Mouse (Mus musculus) testis, adult 2 months (tissue): ENCODE measurements around the gene Rtbdn. TPM values are rescaled to one million over a fixed set of nuclear protein-coding genes. Genes with fewer than 3 reads are reported as not detected.

ENCODE experiments used
- H3K27ac ChIP-seq: fragments of 200-500 bp; 2 replicates; pipeline ENCODE4 v1.5.1; 2012; ENCODE audit warnings: low read depth, low read length; ENCODE audit not compliant: control insufficient read depth, insufficient read depth
- H3K27me3 ChIP-seq: fragments of 200-500 bp; 2 replicates; pipeline ENCODE4 v1.6.1; 2012; ENCODE audit warnings: mild to moderate bottlenecking, low read length, moderate library complexity; ENCODE audit not compliant: control insufficient read depth, insufficient read depth
- H3K36me3 ChIP-seq: fragments of 200-500 bp; 2 replicates; pipeline ENCODE4 v1.6.1; 2012; ENCODE audit warnings: mild to moderate bottlenecking, low read length; ENCODE audit not compliant: control insufficient read depth, insufficient read depth
- H3K4me1 ChIP-seq: fragments of 200-500 bp; 2 replicates; pipeline ENCODE4 v1.6.1; 2012; ENCODE audit warnings: low read length; ENCODE audit not compliant: control insufficient read depth, insufficient read depth
- H3K4me3 ChIP-seq: fragments of 200-500 bp; 2 replicates; pipeline ENCODE4 v1.5.1; 2012; ENCODE audit warnings: low read depth, mild to moderate bottlenecking, low read length, moderate library complexity, mixed read lengths; ENCODE audit not compliant: control insufficient read depth
- CTCF ChIP-seq: fragments of 200-500 bp; IDR thresholded peaks from 2 replicates; pipeline ENCODE4 v1.5.1; 2012; ENCODE audit warnings: low read depth, mild to moderate bottlenecking, inconsistent platforms, low read length, moderate library complexity; ENCODE audit not compliant: control insufficient read depth, insufficient read depth, insufficient replicate concordance
- POLR2A ChIP-seq: fragments of 200-500 bp; IDR thresholded peaks from 2 replicates; pipeline ENCODE4 v1.6.1; 2012; ENCODE audit warnings: low read depth, mild to moderate bottlenecking, inconsistent platforms, low read length, moderate library complexity; ENCODE audit not compliant: control insufficient read depth
- polyA plus RNA-seq: library from polyadenylated mRNA; depleted of rRNA; stranded (reverse); fragments of >200 nt; gene quantifications from 2 replicates; pipeline ENCODE4 v1.2.3, GENCODE M21; 2012; rRNA removed

Rtbdn gene
- polyA plus RNA-seq: 0.30 and 0.32 TPM in 2 replicates

DNA sequence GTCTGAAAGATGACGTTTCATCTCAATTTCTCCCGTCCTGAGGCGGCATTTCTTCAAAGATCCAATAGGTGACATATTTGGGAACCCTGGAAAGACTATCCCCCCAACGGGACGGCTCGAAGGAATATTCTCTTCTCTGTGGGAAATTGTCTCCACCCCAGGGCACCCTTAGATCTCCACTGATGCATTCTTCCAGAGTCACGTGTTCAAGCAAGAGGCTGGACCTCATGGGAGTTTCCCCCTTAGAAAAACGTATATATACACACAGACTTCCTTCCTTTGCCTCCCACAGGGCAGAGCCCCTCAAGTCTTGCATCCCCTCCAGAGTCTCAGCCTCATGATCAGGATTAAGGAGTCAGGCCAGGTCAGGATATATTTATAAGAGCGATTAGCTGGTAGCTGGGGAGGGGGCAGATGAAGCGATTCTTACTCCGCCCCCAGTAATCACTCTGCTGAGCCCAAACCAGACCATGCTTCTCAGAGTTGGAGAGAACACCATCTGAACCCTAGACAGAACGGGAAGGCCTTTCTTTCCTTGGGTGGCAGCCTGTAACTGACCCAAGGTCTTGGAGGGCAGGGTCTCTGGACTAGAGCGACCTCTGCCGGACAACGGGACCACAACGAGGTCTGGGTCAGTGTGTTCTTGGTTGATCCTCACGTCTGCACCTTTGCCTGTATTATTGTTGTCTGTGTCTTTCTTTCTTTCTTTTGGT is at the start of gene Rtbdn:
TSS of gene Rtbdn (plus strand) at position 464 of the 713 bp plus-strand sequence.
- Histone ChIP-seq H3K27me3 (peaks cover 2% of the 10 kb centered on the region; the same call in 1 of the 2 replicates), H3K27ac (no peak within 1 kb of the TSS), H3K36me3 (no peaks in the 10 kb centered on the region), H3K4me1 (peaks cover 24% of the 10 kb centered on the region), H3K4me3 (peak within 1 kb of the TSS; percentile 15)
- TF ChIP-seq POLR2A: no peak
- peak; percentile 50; the same call in 1 of the 2 replicates for TF ChIP-seq CTCF

DNA sequence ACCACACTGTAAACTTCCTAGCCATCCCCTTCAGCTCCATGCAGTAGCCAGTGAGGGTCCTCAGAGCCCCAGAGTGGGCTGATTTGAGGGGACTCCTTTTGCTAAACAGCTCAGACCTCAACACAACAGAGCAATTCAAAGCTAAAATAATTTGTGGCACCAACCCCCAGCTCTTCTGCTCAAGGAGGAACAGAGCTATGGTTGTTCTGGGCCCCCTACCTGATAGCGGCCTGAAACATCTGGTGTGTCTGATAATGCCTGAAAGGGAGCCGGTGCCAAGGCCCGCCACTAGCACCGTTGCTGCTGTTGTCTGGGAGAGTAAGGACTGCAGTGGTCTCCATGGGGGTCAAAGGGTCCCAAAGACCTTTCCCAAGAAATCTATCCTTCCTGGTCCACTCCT is 45.7 kb upstream of the Rtbdn start:
- Histone ChIP-seq H3K27me3 (no peaks in the 10 kb centered on the region; the same call in 1 of the 2 replicates), H3K4me1 (peaks cover 22% of the 10 kb centered on the region), H3K27ac (no peak overlapping the region), H3K36me3 (no peaks in the 10 kb centered on the region), H3K4me3 (no peak overlapping the region)
- no peak for TF ChIP-seq POLR2A

DNA sequence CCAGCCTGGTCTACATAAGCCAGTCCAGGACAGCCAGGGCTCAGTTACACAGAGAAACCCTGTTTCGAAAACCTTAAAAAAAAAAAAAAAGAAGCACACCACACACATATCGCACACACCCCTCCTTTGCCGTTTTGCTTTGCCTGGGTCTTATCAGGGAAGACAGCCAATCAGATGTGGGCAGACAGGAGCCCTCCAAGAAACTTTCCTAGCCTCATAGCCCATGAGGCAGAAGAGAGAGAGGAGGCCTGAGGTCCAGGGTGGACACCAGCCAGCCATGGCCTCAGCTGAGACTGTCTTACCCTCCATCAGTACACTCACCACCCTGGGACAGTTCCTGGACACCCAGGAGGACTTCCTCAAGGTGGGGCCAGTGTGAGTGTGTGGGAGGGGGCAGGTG is 45.0 kb upstream of the Rtbdn start, which contains the start of gene Klf1:
TSS of gene Klf1 (plus strand) at position 177 of the 400 bp plus-strand sequence.
- H3K27me3 ChIP-seq: no peaks in the 10 kb centered on the region; the same call in 1 of the 2 replicates
- TF ChIP-seq POLR2A: no peak
- TF ChIP-seq CTCF: no peak
- peaks cover 22% of the 10 kb centered on the region for H3K4me1 ChIP-seq
- no peaks in the 10 kb centered on the region for H3K36me3 ChIP-seq
- H3K4me3 ChIP-seq: peak within 1 kb of the TSS; percentile 92
- no peak within 1 kb of the TSS for H3K27ac ChIP-seq

DNA sequence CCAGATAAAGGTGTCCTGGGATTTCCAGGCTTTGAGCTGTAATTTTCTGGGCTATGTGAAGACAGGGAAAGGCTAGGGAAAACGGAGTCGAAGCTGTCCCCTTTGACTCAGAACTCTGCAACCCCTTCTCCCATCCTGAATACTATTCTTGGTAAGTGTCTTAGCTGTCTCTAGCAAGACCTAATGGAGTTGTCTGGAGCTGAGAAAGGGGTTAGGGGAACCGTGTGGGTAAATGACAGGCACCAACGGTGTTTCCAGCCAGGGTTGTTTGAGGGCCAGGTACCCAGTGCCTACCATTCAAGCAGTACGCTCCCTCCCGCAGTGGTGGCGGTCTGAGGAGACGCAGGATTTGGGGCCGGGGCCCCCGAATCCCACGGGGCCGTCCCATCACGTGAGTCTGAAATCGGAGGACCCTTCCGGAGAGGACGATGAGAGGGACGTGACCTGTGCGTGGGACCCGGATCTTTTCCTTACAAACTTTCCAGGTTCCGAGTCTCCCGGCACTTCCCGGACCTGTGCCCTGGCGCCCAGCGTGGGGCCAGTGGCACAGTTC is 44.3 kb upstream of the Rtbdn start:
- H3K27ac ChIP-seq: no peak overlapping the region
- no peaks in the 10 kb centered on the region; the same call in 1 of the 2 replicates for H3K27me3 ChIP-seq
- H3K4me3 ChIP-seq: peak overlapping the region; percentile 92
- H3K4me1 ChIP-seq: peaks cover 22% of the 10 kb centered on the region
- no peaks in the 10 kb centered on the region for H3K36me3 ChIP-seq
- no peak for TF ChIP-seq POLR2A
- no peak for TF ChIP-seq CTCF

DNA sequence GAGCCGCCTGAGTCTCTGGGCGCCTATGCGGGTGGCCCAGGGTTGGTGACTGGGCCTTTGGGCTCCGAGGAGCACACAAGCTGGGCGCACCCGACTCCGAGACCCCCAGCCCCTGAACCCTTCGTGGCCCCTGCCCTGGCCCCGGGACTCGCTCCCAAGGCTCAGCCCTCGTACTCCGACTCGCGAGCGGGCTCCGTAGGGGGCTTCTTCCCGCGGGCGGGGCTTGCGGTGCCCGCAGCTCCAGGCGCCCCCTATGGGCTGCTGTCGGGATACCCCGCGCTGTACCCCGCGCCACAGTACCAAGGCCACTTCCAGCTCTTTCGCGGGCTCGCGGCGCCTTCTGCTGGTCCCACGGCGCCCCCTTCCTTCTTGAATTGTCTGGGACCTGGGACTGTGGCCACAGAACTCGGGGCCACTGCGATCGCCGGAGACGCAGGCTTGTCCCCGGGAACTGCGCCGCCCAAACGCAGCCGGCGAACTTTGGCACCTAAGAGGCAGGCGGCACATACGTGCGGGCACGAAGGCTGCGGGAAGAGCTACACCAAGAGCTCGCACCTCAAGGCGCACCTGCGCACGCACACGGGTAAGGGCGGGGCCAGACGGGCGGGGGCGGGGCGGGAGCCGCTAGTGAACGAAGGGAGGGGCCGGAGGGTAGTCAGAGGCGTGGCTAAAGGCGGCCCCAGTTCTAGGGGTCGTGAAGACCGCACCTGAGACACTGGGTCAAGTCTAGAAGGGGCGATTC is 43.7 kb upstream of the Rtbdn start:
- Histone ChIP-seq H3K4me1 (peaks cover 22% of the 10 kb centered on the region), H3K4me3 (peak overlapping the region; percentile 92), H3K27me3 (no peaks in the 10 kb centered on the region; the same call in 1 of the 2 replicates), H3K36me3 (no peaks in the 10 kb centered on the region), H3K27ac (no peak overlapping the region)
- TF ChIP-seq CTCF: peak; percentile 68
- no peak for TF ChIP-seq POLR2A

DNA sequence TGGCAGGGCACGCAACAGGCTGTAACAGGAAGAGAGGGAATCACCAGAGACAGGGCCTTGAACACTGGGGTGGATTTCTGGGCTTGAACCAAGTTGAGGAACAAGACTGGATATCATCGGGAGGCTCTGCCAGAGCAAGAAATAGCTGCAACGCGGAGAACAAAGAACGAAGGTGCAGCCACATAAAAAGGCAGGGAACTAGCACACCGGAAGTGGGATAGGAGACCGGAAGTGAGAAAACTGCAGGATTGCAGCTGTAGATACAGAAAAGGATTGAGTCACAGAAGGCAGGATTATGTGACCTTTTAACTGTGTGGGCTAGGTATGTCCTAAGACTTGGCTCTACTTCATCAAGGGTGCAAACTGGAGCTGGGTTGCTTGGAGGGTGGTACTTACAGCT is 42.4 kb upstream of the Rtbdn start:
- no peaks in the 10 kb centered on the region; the same call in 1 of the 2 replicates for H3K27me3 ChIP-seq
- H3K36me3 ChIP-seq: no peaks in the 10 kb centered on the region
- H3K4me3 ChIP-seq: peak overlapping the region; percentile 28
- no peak overlapping the region for H3K27ac ChIP-seq
- peaks cover 31% of the 10 kb centered on the region for H3K4me1 ChIP-seq
- TF ChIP-seq POLR2A (no peak), CTCF (no peak)

DNA sequence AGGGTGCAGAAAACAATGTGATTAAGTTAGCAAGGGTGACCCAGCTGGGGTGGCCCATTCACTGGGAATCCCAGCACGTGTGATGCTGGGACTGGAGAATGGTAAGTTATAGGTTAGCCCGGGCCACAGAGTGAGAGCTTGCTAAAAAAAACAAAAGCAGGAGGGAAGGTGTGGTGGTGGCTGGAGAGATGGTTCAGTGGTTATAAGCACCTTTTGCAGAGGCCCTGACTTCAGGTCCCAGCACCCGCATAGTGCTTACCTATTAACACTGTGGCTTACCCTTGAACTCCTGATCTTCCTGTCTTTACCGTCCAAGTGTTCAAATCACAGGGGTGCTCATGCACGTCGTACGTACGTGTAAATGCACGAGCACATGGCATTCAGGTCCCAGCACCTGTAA is 39.8 kb upstream of the Rtbdn start:
- no peak for TF ChIP-seq CTCF
- TF ChIP-seq POLR2A: no peak
- Histone ChIP-seq H3K4me3 (no peak overlapping the region), H3K4me1 (peaks cover 31% of the 10 kb centered on the region), H3K36me3 (no peaks in the 10 kb centered on the region), H3K27me3 (no peaks in the 10 kb centered on the region; the same call in 1 of the 2 replicates), H3K27ac (no peak overlapping the region)
